Mouse (Mus musculus) spleen, adult 2 months (tissue): ENCODE data around the gene Rai2. TPM values are rescaled to one million over a fixed set of nuclear protein-coding genes. Genes with fewer than 3 reads are reported as not detected.
"Not testable (repeated sequence)": the region's sequence is repeated elsewhere in the genome, so short reads cannot be mapped to it uniquely, and the experiment has no call there.

Experiments used
- DNase-seq, 2 experiments: peaks; one replicate each; pipeline versions ENCODE4 v3.0.0 to v3.0.0-alpha.2; 2012 to 2021; ENCODE audit warnings: low spot score in 2 of 2, low read depth in 1 of 2
- H3K27ac ChIP-seq: fragments of 200-500 bp; 2 replicates; pipeline ENCODE4 v1.5.1; 2012; ENCODE audit warnings: low read length, inconsistent platforms; ENCODE audit not compliant: insufficient read depth
- H3K27me3 ChIP-seq: fragments of 200-500 bp; 2 replicates; pipeline ENCODE4 v1.6.1; 2012; ENCODE audit warnings: mild to moderate bottlenecking, moderate library complexity, low read length, inconsistent platforms; ENCODE audit not compliant: control insufficient read depth, insufficient read depth
- H3K36me3 ChIP-seq: fragments of 200-500 bp; 2 replicates; pipeline ENCODE4 v1.6.1; 2012; ENCODE audit warnings: mild to moderate bottlenecking, low read length, inconsistent platforms; ENCODE audit not compliant: control insufficient read depth, insufficient read depth
- H3K4me1 ChIP-seq: fragments of 200-500 bp; 2 replicates; pipeline ENCODE4 v1.6.1; 2011; ENCODE audit warnings: inconsistent platforms; ENCODE audit not compliant: control insufficient read depth, insufficient read depth, insufficient read length
- H3K4me3 ChIP-seq: fragments of 200-500 bp; 2 replicates; pipeline ENCODE4 v1.5.1; 2011; ENCODE audit warnings: mild to moderate bottlenecking, inconsistent platforms; ENCODE audit not compliant: insufficient read depth, insufficient read length; ENCODE audit errors: extremely low read depth
- CTCF ChIP-seq: fragments of 200-500 bp; IDR thresholded peaks from 2 replicates; pipeline ENCODE4 v1.5.1; 2011; ENCODE audit warnings: mild to moderate bottlenecking, inconsistent platforms; ENCODE audit not compliant: insufficient read depth, insufficient read length, insufficient replicate concordance; ENCODE audit errors: extremely low read depth
- POLR2A ChIP-seq: fragments of 200-500 bp; IDR thresholded peaks from 2 replicates; pipeline ENCODE4 v1.6.1; 2011; ENCODE audit warnings: low read depth, low read length, inconsistent platforms
- WGBS: fragments of 180-500 bp; shearing (Covaris S2); methylation state at CpG from one replicate; pipeline ENCODE4 v1.1.7; 2018; 5-methylcytosine and 5-hydroxymethylcytosine counted together
- polyA plus RNA-seq: library from polyadenylated mRNA; depleted of rRNA; stranded (reverse); fragments of >200 nt; gene quantifications from 2 replicates; pipeline ENCODE4 v1.2.3, GENCODE M21; 2012

Rai2 gene
- polyA plus RNA-seq, 1 experiment: 2.9 TPM

- H3K27me3 ChIP-seq: no peaks in the 10 kb centered on the region
- no peak overlapping the region for H3K4me3 ChIP-seq
- no peaks in the 10 kb centered on the region for H3K4me1 ChIP-seq
- 36% methylated on average over 6 of the region's 6 CpGs for WGBS
- TF ChIP-seq POLR2A: no peak
- no peak for TF ChIP-seq CTCF
- no peaks in the 10 kb centered on the region for H3K36me3 ChIP-seq
- H3K27ac ChIP-seq: no peak overlapping the region
- no peak for DNase-seq
These were observed 73.3 kb downstream of the Rai2 start for GRCm38 (mm10) chrX:161790182-161790581.

DNA sequence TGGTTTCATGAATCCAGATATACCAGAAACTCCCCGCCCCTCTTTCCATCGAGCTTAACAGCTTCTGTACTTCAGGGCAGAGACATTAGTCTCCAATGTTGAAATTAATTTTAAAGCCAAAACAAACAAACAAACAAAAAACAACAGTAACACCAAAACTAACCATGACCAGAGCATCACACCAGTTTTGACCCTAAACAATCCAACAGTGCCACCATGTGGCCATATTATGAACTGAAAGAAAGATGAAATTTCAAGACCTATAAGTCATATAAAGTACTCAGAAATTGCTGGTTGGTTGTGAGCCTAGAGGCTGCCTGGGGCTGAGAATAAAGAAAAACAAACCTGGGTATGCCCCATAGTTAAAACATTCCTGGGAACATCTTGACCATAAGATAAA, 109.3 kb downstream of the Rai2 start:
- not testable (repeated sequence) for DNase-seq, H3K36me3 ChIP-seq, H3K4me1 ChIP-seq, H3K4me3 ChIP-seq, H3K27ac ChIP-seq, H3K27me3 ChIP-seq
- 20% methylated on average over 2 of the region's 2 CpGs for WGBS
